Comparison of ENCODE assay signal across 8 mouse cellular contexts in genomic region chr4:41639913-41640507, GRCm38 (mm10). TPM values are rescaled to one million over a fixed set of nuclear protein-coding genes. Genes with fewer than 3 reads are reported as not detected.
DNase-seq lines count a peak whose midpoint lies in the region; ATAC-seq and TF ChIP-seq lines count a peak whose summit lies in the region.

Gene Enho, minus strand, starts transcription at chr4:41640324.

- no peaks in the 10 kb centered on the region; the same call in 1 of the 2 replicates for H3K36me3 ChIP-seq in embryonic facial prominence, embryonic 12.5 days
- H3K36me3 ChIP-seq in limb, embryonic 10.5 days = peaks cover 9% of the 10 kb centered on the region
- peaks cover 10% of the 10 kb centered on the region for H3K36me3 ChIP-seq in midbrain, embryonic 13.5 days
- H3K36me3 ChIP-seq in small intestine, adult 2 months (ENCODE audit: control insufficient read depth, insufficient read depth, low read length) = no peaks in the 10 kb centered on the region

- peak within 1 kb of the TSS; percentile 59 for H3K4me2 ChIP-seq in embryonic facial prominence, embryonic 12.5 days (replicated peaks)
- H3K4me2 ChIP-seq in midbrain, embryonic 13.5 days (replicated peaks) = peak within 1 kb of the TSS; percentile 71

- ATAC-seq in embryonic facial prominence, embryonic 12.5 days (ENCODE audit: insufficient number of reproducible peaks, insufficient read depth, low FRiP score, low TSS enrichment) = peak; percentile 79
- ATAC-seq in midbrain, embryonic 13.5 days = peak; percentile 93

- H3K27ac ChIP-seq in embryonic facial prominence, embryonic 12.5 days = peak within 1 kb of the TSS; percentile 64
- peak within 1 kb of the TSS; percentile 94 for H3K27ac ChIP-seq in limb, embryonic 10.5 days
- peak within 1 kb of the TSS; percentile 93 for H3K27ac ChIP-seq in midbrain, embryonic 13.5 days
- 0 out of 2 replicates have a peak within 1 kb of the TSS, but pooled peaks have one; percentile 3 for H3K27ac ChIP-seq in small intestine, adult 2 months (ENCODE audit: insufficient read depth, low read depth, low read length)

- peaks cover 44% of the 10 kb centered on the region for H3K4me1 ChIP-seq in embryonic facial prominence, embryonic 12.5 days
- H3K4me1 ChIP-seq in limb, embryonic 10.5 days = peaks cover 55% of the 10 kb centered on the region
- peaks cover 52% of the 10 kb centered on the region for H3K4me1 ChIP-seq in midbrain, embryonic 13.5 days (replicated peaks)
- H3K4me1 ChIP-seq in small intestine, adult 2 months (ENCODE audit: control insufficient read depth, insufficient read depth, insufficient read length, low read length) = no peaks in the 10 kb centered on the region

- peaks cover 16% of the 10 kb centered on the region; the same call in 1 of the 2 replicates for H3K27me3 ChIP-seq in embryonic facial prominence, embryonic 12.5 days
- H3K27me3 ChIP-seq in limb, embryonic 10.5 days (ENCODE audit: low read depth, poor library complexity, severe bottlenecking) = peaks cover 24% of the 10 kb centered on the region
- peaks cover 9% of the 10 kb centered on the region; the same call in 1 of the 2 replicates for H3K27me3 ChIP-seq in midbrain, embryonic 13.5 days
- no peaks in the 10 kb centered on the region; the same call in 1 of the 2 replicates for H3K27me3 ChIP-seq in small intestine, adult 2 months (ENCODE audit: control insufficient read depth, insufficient read depth, low read length)

- peak within 1 kb of the TSS; percentile 52 for H3K4me3 ChIP-seq in embryonic facial prominence, embryonic 12.5 days
- peak within 1 kb of the TSS; percentile 71 for H3K4me3 ChIP-seq in limb, embryonic 10.5 days
- H3K4me3 ChIP-seq in midbrain, embryonic 13.5 days (replicated peaks) = peak within 1 kb of the TSS; percentile 74
- peak within 1 kb of the TSS; percentile 57 for H3K4me3 ChIP-seq in small intestine, adult 2 months (ENCODE audit: low read depth, low read length)

- TF ChIP-seq POLR2A in small intestine, adult 2 months (IDR thresholded peaks at IDR 0.05; ENCODE audit: low read depth, low read length) = no peak

- TF ChIP-seq CTCF in small intestine, adult 2 months (IDR thresholded peaks at IDR 0.05; ENCODE audit: extremely low read depth, insufficient read length, insufficient replicate concordance, low read depth, low read length) = no peak

- DNase-seq in 3134 (ENCODE audit: extremely low read depth, insufficient read length, low spot score) = peak; percentile 90
- peak; percentile 97 for DNase-seq in adrenal gland, postnatal 25 days
- peak; percentile 99 for DNase-seq in heart, adult 11 months
- DNase-seq in kidney, adult 18-20 months = peak; percentile 96
- peak; percentile 97 for DNase-seq in limb, embryonic 10.5 days (ENCODE audit: low spot score)

- no peaks in the 10 kb centered on the region for H3K9me3 ChIP-seq in embryonic facial prominence, embryonic 12.5 days
- no peaks in the 10 kb centered on the region for H3K9me3 ChIP-seq in limb, embryonic 10.5 days (replicated peaks)
- no peaks in the 10 kb centered on the region for H3K9me3 ChIP-seq in midbrain, embryonic 13.5 days

- peak within 1 kb of the TSS; percentile 85 for H3K9ac ChIP-seq in embryonic facial prominence, embryonic 12.5 days
- H3K9ac ChIP-seq in midbrain, embryonic 13.5 days (replicated peaks) = peak within 1 kb of the TSS; percentile 92

- under 1% methylated on average over 68 of the region's 74 CpGs for WGBS in embryonic facial prominence, embryonic 12.5 days
- WGBS in limb, embryonic 10.5 days = under 1% methylated on average over 68 of the region's 74 CpGs
- 0% methylated on average over 53 of the region's 74 CpGs for WGBS in midbrain, embryonic 13.5 days
- WGBS in small intestine, adult 2 months = 1% methylated on average over 73 of the region's 74 CpGs

RNA-seq across cellular contexts. Expression of gene Enho, which starts in this region (rescaled TPM):
- 2.0 and 3.9 TPM in 2 replicates for total RNA-seq in adrenal gland, postnatal 25 days (2021)
- 29.0 and 33.7 TPM in 2 replicates for polyA plus RNA-seq in embryonic facial prominence, embryonic 12.5 days (2016; fragmentation: Nextera tagmentation; extraction: Ambion mirVana)
- polyA plus RNA-seq in limb, embryonic 10.5 days (2016; fragmentation: Nextera tagmentation; extraction: Ambion mirVana) = 21.0 and 24.2 TPM in 2 replicates
- polyA plus RNA-seq in midbrain, embryonic 13.5 days (2015; fragmentation: Nextera tagmentation; extraction: Ambion mirVana) = 81.6 and 92.1 TPM in 2 replicates
- polyA plus RNA-seq in small intestine, adult 2 months (2012; rRNA removed) = 7.6 and 9.3 TPM in 2 replicates

Comparison
In these comparisons a context has a peak if more than half of its experiments do, and no peak if none do; other contexts are left out.
1. Peak in every context shown above with its lines: DNase-seq, ATAC-seq, H3K4me3 ChIP-seq and H3K27ac ChIP-seq.
2. H3K27ac ChIP-seq: peak in every context shown above with its lines; median percentile 94 in limb, embryonic 10.5 days; 93 in midbrain, embryonic 13.5 days; 64 in embryonic facial prominence, embryonic 12.5 days; 3 in small intestine, adult 2 months.